Mouse (Mus musculus) limb, embryonic 10.5 days (tissue): ENCODE measurements around the gene Gm20873. TPM values are rescaled to one million over a fixed set of nuclear protein-coding genes. Genes with fewer than 3 reads are reported as not detected.
"Not testable (repeated sequence)": the region's sequence is repeated elsewhere in the genome, so short reads cannot be mapped to it uniquely, and the experiment has no call there.

Source experiments
- DNase-seq: peaks from one replicate; pipeline ENCODE4 v3.0.0-alpha.2; 2017; ENCODE audit warnings: low spot score
- H3K27ac ChIP-seq: fragments of 300-500 bp; sonication (generic); 2 replicates; pipeline ENCODE4 v1.5.1; 2016; ENCODE audit warnings: mild to moderate bottlenecking
- H3K27me3 ChIP-seq: fragments of 300-500 bp; sonication (generic); 2 replicates; pipeline ENCODE4 v1.6.1; 2016; ENCODE audit warnings: low read depth, mild to moderate bottlenecking; ENCODE audit not compliant: poor library complexity, severe bottlenecking
- H3K36me3 ChIP-seq: fragments of 300-500 bp; sonication (generic); 2 replicates; pipeline ENCODE4 v1.6.1; 2016; ENCODE audit warnings: mild to moderate bottlenecking, moderate library complexity
- H3K4me1 ChIP-seq: fragments of 300-500 bp; sonication (generic); 2 replicates; pipeline ENCODE4 v1.6.1; 2016
- H3K4me3 ChIP-seq: fragments of 300-500 bp; sonication (generic); 2 replicates; pipeline ENCODE4 v1.5.1; 2016; ENCODE audit warnings: mild to moderate bottlenecking, moderate library complexity
- H3K9me3 ChIP-seq: fragments of 300-500 bp; sonication (generic); replicated peaks from 2 replicates; pipeline ENCODE4 v1.6.1; 2016; ENCODE audit warnings: mild to moderate bottlenecking
- WGBS: fragments of 180-500 bp; shearing (Covaris S2); methylation state at CpG from one replicate; pipeline ENCODE4 v1.1.7; 2016; 5-methylcytosine and 5-hydroxymethylcytosine counted together
- polyA plus RNA-seq: library from polyadenylated mRNA; unstranded; fragments of >200 nt; fragmentation: Nextera tagmentation; extraction: Ambion mirVana; gene quantifications from 2 replicates; pipeline ENCODE4 v1.2.1, GENCODE M21; 2016

Gene Gm20873
- polyA plus RNA-seq: not detected in 2 replicates

GRCm38 (mm10) chrY:6266798-6267197 is at the start of gene Gm20873:
Gm20873 (plus strand) TSS chrY:6267098.
- not testable (repeated sequence) for H3K9me3 ChIP-seq

GRCm38 (mm10) chrY:6237895-6238294 is 29.0 kb upstream of the Gm20873 start, which contains the start of gene Gm21746:
Gm21746 (minus strand) TSS chrY:6237995.
- H3K27ac ChIP-seq, DNase-seq, H3K4me3 ChIP-seq, H3K9me3 ChIP-seq, H3K4me1 ChIP-seq, H3K27me3 ChIP-seq, H3K36me3 ChIP-seq: not testable (repeated sequence)
- WGBS: 62% methylated on average over 2 of the region's 3 CpGs

More at GRCm38 (mm10) chrY:6266798-6267197, at the start of gene Gm20873:
- not testable (repeated sequence) for H3K27ac ChIP-seq, H3K27me3 ChIP-seq, DNase-seq, H3K36me3 ChIP-seq, H3K4me3 ChIP-seq, H3K4me1 ChIP-seq

Other genes starting within 250 kb of the Gm20873 start
- not detected in 2 replicates for gene Gm21746, start 29.1 kb upstream of the Gm20873 start, polyA plus RNA-seq